ENCODE assay signal across 24 mouse cellular contexts in genomic region chr14:121183414-121184130, GRCm38 (mm10).
DNase-seq lines count a peak whose midpoint lies in the region; ATAC-seq and TF ChIP-seq lines count a peak whose summit lies in the region.
"Had no signal": no experiment of that assay in that cellular context is flagged by ENCODE, and none has a peak within 500 bp of the region (broad histone marks: within the 10 kb centered on the region; RNA-seq: fewer than 3 reads in every experiment).

No protein-coding gene starts in this region.

- no peak overlapping the region for H3K4me2 ChIP-seq in embryonic facial prominence, embryonic 15.5 days (replicated peaks)
- no peak overlapping the region for H3K4me2 ChIP-seq in lung, postnatal 0 days (replicated peaks; ENCODE audit: low read depth, low read length)
- H3K4me2 ChIP-seq in myocyte (ENCODE audit: low read depth): peak overlapping the region; percentile 79
- H3K4me2 ChIP-seq: hindbrain, embryonic 15.5 days; limb, embryonic 12.5 days; liver, embryonic 13.5 days; lung, embryonic 15.5 days had no signal

- 0 out of 2 replicates have a peak overlapping the region, but pooled peaks have one; percentile 1 for H3K27ac ChIP-seq in embryonic facial prominence, embryonic 15.5 days (replicated peaks)
- no peak overlapping the region for H3K27ac ChIP-seq in embryonic facial prominence, embryonic 10.5 days (replicated peaks)
- H3K27ac ChIP-seq in lung, postnatal 0 days (ENCODE audit: low read length): no peak overlapping the region
- peak overlapping the region; percentile 95 for H3K27ac ChIP-seq in embryonic fibroblast, embryonic 13.5 days (ENCODE audit: insufficient read depth, low read length)
- H3K27ac ChIP-seq in heart, adult 2 months: no peak overlapping the region
- H3K27ac ChIP-seq: heart, embryonic 10.5 days; hindbrain, embryonic 15.5 days; limb, embryonic 12.5 days; liver, embryonic 13.5 days; lung, embryonic 15.5 days; stomach, postnatal 0 days had no signal

- DNase-seq in embryonic facial prominence, embryonic 10.5 days (ENCODE audit: low spot score): no peak
- DNase-seq in lung, postnatal 0 days (ENCODE audit: low spot score): no peak
- no peak for DNase-seq in lung, adult 2 months
- DNase-seq in heart, adult 2 months: no peak
- DNase-seq in kidney, adult 18-20 months: no peak
- DNase-seq: adrenal gland, postnatal 14 days; cerebellum, adult 9-10 months; kidney, adult 8-10 months; kidney, postnatal 10 days; liver, embryonic 13.5 days; lung, postnatal 4 days; right cerebral cortex, postnatal 14 days; thymus, adult 2 months had no signal

- H3K4me3 ChIP-seq in embryonic facial prominence, embryonic 15.5 days (replicated peaks): no peak overlapping the region
- no peak overlapping the region for H3K4me3 ChIP-seq in embryonic facial prominence, embryonic 10.5 days
- no peak overlapping the region for H3K4me3 ChIP-seq in lung, postnatal 0 days (ENCODE audit: low read depth, low read length)
- no peak overlapping the region for H3K4me3 ChIP-seq in lung, adult 2 months (replicated peaks; ENCODE audit: extremely low read depth, low read depth, low read length)
- H3K4me3 ChIP-seq in embryonic fibroblast, embryonic 13.5 days (ENCODE audit: insufficient read depth, low read length): no peak overlapping the region
- H3K4me3 ChIP-seq in myocyte: peak overlapping the region; percentile 3
- no peak overlapping the region for H3K4me3 ChIP-seq in heart, adult 2 months
- H3K4me3 ChIP-seq: heart, embryonic 10.5 days; hindbrain, embryonic 15.5 days; limb, embryonic 12.5 days; liver, embryonic 13.5 days; lung, embryonic 15.5 days had no signal

- peaks cover 3% of the 10 kb centered on the region for H3K79me2 ChIP-seq in myocyte (ENCODE audit: control insufficient read depth, insufficient read depth)
- no peaks in the 10 kb centered on the region for H3K79me2 ChIP-seq in heart, adult 2 months (replicated peaks; ENCODE audit: control insufficient read depth, insufficient read depth, low read length)

- intact Hi-C loops in heart, adult 2 months (cut with DNase I): no loop called here

- no peak overlapping the region for H3K9ac ChIP-seq in embryonic facial prominence, embryonic 15.5 days
- H3K9ac ChIP-seq in lung, postnatal 0 days (replicated peaks; ENCODE audit: low read depth): no peak overlapping the region
- H3K9ac ChIP-seq in heart, adult 2 months (ENCODE audit: low read depth, low read length): no peak overlapping the region
- H3K9ac ChIP-seq: hindbrain, embryonic 15.5 days; limb, embryonic 12.5 days; liver, embryonic 13.5 days; lung, embryonic 15.5 days had no signal

- no peak overlapping the region for H3ac ChIP-seq in myocyte (ENCODE audit: control insufficient read depth, insufficient read length)

- TF ChIP-seq CTCF in lung, postnatal 0 days (IDR thresholded peaks at IDR 0.05): no peak
- no peak for TF ChIP-seq CTCF in lung, adult 2 months (IDR thresholded peaks at IDR 0.05; ENCODE audit: insufficient read depth, low read length)
- TF ChIP-seq CTCF in embryonic fibroblast, embryonic 13.5 days (IDR thresholded peaks at IDR 0.05; ENCODE audit: borderline replicate concordance, insufficient read depth, low read length): no peak
- TF ChIP-seq CTCF in heart, adult 2 months (IDR thresholded peaks at IDR 0.05): no peak

- peaks cover 11% of the 10 kb centered on the region; the same call in 1 of the 2 replicates for H3K36me3 ChIP-seq in embryonic facial prominence, embryonic 15.5 days
- H3K36me3 ChIP-seq in embryonic facial prominence, embryonic 10.5 days (replicated peaks): peaks cover 47% of the 10 kb centered on the region
- H3K36me3 ChIP-seq in lung, postnatal 0 days (ENCODE audit: insufficient read depth, low read length): no peaks in the 10 kb centered on the region
- H3K36me3 ChIP-seq in myocyte (ENCODE audit: control insufficient read depth, insufficient read depth): no peaks in the 10 kb centered on the region
- no peaks in the 10 kb centered on the region for H3K36me3 ChIP-seq in heart, adult 2 months (ENCODE audit: control insufficient read depth, insufficient read depth, low read length)
- H3K36me3 ChIP-seq: hindbrain, embryonic 15.5 days; liver, embryonic 13.5 days; lung, embryonic 15.5 days had no signal

- WGBS in embryonic facial prominence, embryonic 15.5 days: 50% methylated on average over 8 of the region's 8 CpGs
- WGBS in embryonic facial prominence, embryonic 10.5 days: 78% methylated on average over 8 of the region's 8 CpGs
- WGBS in lung, postnatal 0 days: 82% methylated on average over 8 of the region's 8 CpGs
- WGBS in lung, adult 2 months: 79% methylated on average over 8 of the region's 8 CpGs
- WGBS in heart, adult 2 months: 89% methylated on average over 8 of the region's 8 CpGs

- no peak for TF ChIP-seq POLR2A in lung, adult 2 months (IDR thresholded peaks at IDR 0.05; ENCODE audit: borderline replicate concordance, extremely low read depth, low read depth, low read length)
- TF ChIP-seq POLR2A in embryonic fibroblast, embryonic 13.5 days (IDR thresholded peaks at IDR 0.05; ENCODE audit: low read depth, low read length): no peak
- no peak for TF ChIP-seq POLR2A in myocyte (IDR thresholded peaks at IDR 0.05; ENCODE audit: insufficient read length, low read depth)
- no peak for TF ChIP-seq POLR2A in heart, adult 2 months (IDR thresholded peaks at IDR 0.05; ENCODE audit: insufficient read depth, low read depth, low read length)

- H3K4me1 ChIP-seq in embryonic facial prominence, embryonic 15.5 days: peaks cover 33% of the 10 kb centered on the region
- H3K4me1 ChIP-seq in embryonic facial prominence, embryonic 10.5 days: peaks cover 3% of the 10 kb centered on the region; the same call in 1 of the 2 replicates
- H3K4me1 ChIP-seq in lung, postnatal 0 days (ENCODE audit: insufficient read depth, low read depth, low read length): peaks cover 2% of the 10 kb centered on the region; the same call in 1 of the 2 replicates
- peaks cover 12% of the 10 kb centered on the region for H3K4me1 ChIP-seq in lung, adult 2 months (ENCODE audit: control insufficient read depth, insufficient read depth, low read length)
- H3K4me1 ChIP-seq in embryonic fibroblast, embryonic 13.5 days (ENCODE audit: control insufficient read depth, insufficient read depth, low read length): peaks cover 25% of the 10 kb centered on the region
- no peaks in the 10 kb centered on the region for H3K4me1 ChIP-seq in heart, adult 2 months (ENCODE audit: control insufficient read depth, insufficient read depth, low read length)
- H3K4me1 ChIP-seq: hindbrain, embryonic 15.5 days had no signal

- H3K9me3 ChIP-seq in embryonic facial prominence, embryonic 15.5 days (replicated peaks): no peaks in the 10 kb centered on the region
- H3K9me3 ChIP-seq in embryonic facial prominence, embryonic 10.5 days: no peaks in the 10 kb centered on the region
- H3K9me3 ChIP-seq in lung, postnatal 0 days (ENCODE audit: low read length): no peaks in the 10 kb centered on the region
- H3K9me3 ChIP-seq: heart, embryonic 10.5 days; hindbrain, embryonic 15.5 days; liver, embryonic 13.5 days; lung, embryonic 15.5 days had no signal

- no peaks in the 10 kb centered on the region for H3K27me3 ChIP-seq in embryonic facial prominence, embryonic 15.5 days
- H3K27me3 ChIP-seq in embryonic facial prominence, embryonic 10.5 days (replicated peaks; ENCODE audit: low read depth, poor library complexity, severe bottlenecking): no peaks in the 10 kb centered on the region
- no peaks in the 10 kb centered on the region for H3K27me3 ChIP-seq in lung, postnatal 0 days (replicated peaks; ENCODE audit: insufficient read depth, low read length)
- no peaks in the 10 kb centered on the region for H3K27me3 ChIP-seq in myocyte (ENCODE audit: control insufficient read depth, insufficient read depth, insufficient read length)
- no peaks in the 10 kb centered on the region for H3K27me3 ChIP-seq in heart, adult 2 months (ENCODE audit: control insufficient read depth, insufficient read depth, low read length)
- H3K27me3 ChIP-seq: hindbrain, embryonic 15.5 days; limb, embryonic 12.5 days; liver, embryonic 13.5 days; lung, embryonic 15.5 days had no signal

- no peak for ATAC-seq in embryonic facial prominence, embryonic 15.5 days (ENCODE audit: insufficient number of reproducible peaks, low FRiP score, low TSS enrichment, low read depth)
- ATAC-seq in lung, postnatal 0 days: peak; percentile 66
- ATAC-seq: activated CD4-positive, CD25-positive, alpha-beta regulatory T cell, adult 4 months; CD4-positive, CD25-positive, alpha-beta regulatory T cell, adult 4 months; midbrain, embryonic 16.5 days had no signal

- TF ChIP-seq EP300 in lung, postnatal 0 days (IDR thresholded peaks at IDR 0.05): peak; percentile 77
- TF ChIP-seq EP300 in heart, adult 2 months (IDR thresholded peaks at IDR 0.05; ENCODE audit: insufficient read depth, low read depth, low read length): no peak

TF ChIP-seq in myocyte, 11 proteins besides CTCF, POLR2A, EP300 and RAD21:
- TF ChIP-seq POLR2AphosphoS2 (IDR thresholded peaks at IDR 0.05; ENCODE audit: insufficient read length, low read depth) (no peak), TCF12 (IDR thresholded peaks at IDR 0.05; ENCODE audit: insufficient read depth, poor library complexity, severe bottlenecking) (no peak), CEBPB (IDR thresholded peaks at IDR 0.05; ENCODE audit: insufficient read depth, poor library complexity, severe bottlenecking) (0 out of 2 replicates have a peak, but pooled peaks have one; percentile 6), E2F4 (IDR thresholded peaks at IDR 0.05; ENCODE audit: insufficient read depth) (no peak), MAX (IDR thresholded peaks at IDR 0.05; ENCODE audit: low read depth) (no peak), REST (IDR thresholded peaks at IDR 0.05; ENCODE audit: insufficient read depth, insufficient read length) (no peak), MYOD1 (IDR thresholded peaks at IDR 0.05; ENCODE audit: control insufficient read depth in 1 of 3, insufficient read length in 2 of 3, low read depth in 2 of 3) (peak; percentile 28 to 56 (median 35))

Comparison
In these comparisons a context has a peak if more than half of its experiments do, and no peak if none do; other contexts are left out.
1. H3K27ac ChIP-seq: peak in embryonic facial prominence, embryonic 15.5 days (single experiment) and embryonic fibroblast, embryonic 13.5 days (single experiment); none in embryonic facial prominence, embryonic 10.5 days (single experiment), lung, postnatal 0 days (single experiment) and heart, adult 2 months (single experiment).